Mouse (Mus musculus) neural tube, embryonic 11.5 days (tissue): ENCODE results near the gene Lrrc2. TPM values are rescaled to one million over a fixed set of nuclear protein-coding genes. Genes with fewer than 3 reads are reported as not detected.

Experiments
- ATAC-seq: fragments of 200-750 bp; cut with Nextera tagmentation; 2 replicates; pipeline ENCODE4 v1.8.0; 2017; ENCODE audit warnings: moderate number of reproducible peaks, mild to moderate bottlenecking, moderate TSS enrichment, moderate library complexity; ENCODE audit not compliant: insufficient read depth, low FRiP score, low TSS enrichment
- DNase-seq: peaks from one replicate; pipeline ENCODE4 v3.0.0-alpha.2; 2015; ENCODE audit warnings: low spot score
- H3K27ac ChIP-seq: fragments of 300-500 bp; sonication (generic); 2 replicates; pipeline ENCODE4 v1.5.1; 2014; ENCODE audit warnings: low read depth, mild to moderate bottlenecking, low read length
- H3K27me3 ChIP-seq: fragments of 300-500 bp; sonication (generic); 2 replicates; pipeline ENCODE4 v1.6.1; 2014; ENCODE audit warnings: mild to moderate bottlenecking, low read length, mixed read lengths; ENCODE audit not compliant: control insufficient read depth, insufficient read depth
- H3K36me3 ChIP-seq: fragments of 300-500 bp; sonication (generic); 2 replicates; pipeline ENCODE4 v1.6.1; 2014; ENCODE audit warnings: mild to moderate bottlenecking, low read length, moderate library complexity, mixed read lengths; ENCODE audit not compliant: control insufficient read depth, insufficient read depth
- H3K4me1 ChIP-seq: fragments of 300-500 bp; sonication (generic); 2 replicates; pipeline ENCODE4 v1.6.1; 2014; ENCODE audit warnings: low read length, mixed read lengths; ENCODE audit not compliant: control insufficient read depth, insufficient read depth
- H3K4me2 ChIP-seq: fragments of 300-500 bp; sonication (generic); 2 replicates; pipeline ENCODE4 v1.6.1; 2014; ENCODE audit warnings: low read depth, mild to moderate bottlenecking, moderate library complexity
- H3K4me3 ChIP-seq: fragments of 300-500 bp; sonication (generic); 2 replicates; pipeline ENCODE4 v1.5.1; 2014; ENCODE audit warnings: low read depth, low read length
- H3K9ac ChIP-seq: fragments of 300-500 bp; sonication (generic); 2 replicates; pipeline ENCODE4 v1.6.1; 2014; ENCODE audit warnings: mild to moderate bottlenecking, low read length
- H3K9me3 ChIP-seq: fragments of 300-500 bp; sonication (generic); 2 replicates; pipeline ENCODE4 v1.6.1; 2016; ENCODE audit warnings: low read length; ENCODE audit not compliant: control insufficient read depth
- WGBS: fragments of 180-500 bp; shearing (Covaris S2); extraction: QIAGEN DNeasy Blood & Tissue Kit; methylation state at CpG from one replicate; pipeline ENCODE4 v1.1.7; 2014; 5-methylcytosine and 5-hydroxymethylcytosine counted together
- polyA plus RNA-seq: library from polyadenylated mRNA; unstranded; fragments of >200 nt; fragmentation: Nextera tagmentation; extraction: Ambion mirVana; gene quantifications from 2 replicates; pipeline ENCODE4 v1.2.1, GENCODE M21; 2014

Gene Lrrc2
- polyA plus RNA-seq, 1 experiment from 2014 or later: 0.15 TPM

- Histone ChIP-seq H3K27ac (no peak overlapping the region), H3K36me3 (no peaks in the 10 kb centered on the region), H3K9me3 (no peaks in the 10 kb centered on the region), H3K4me2 (peak overlapping the region; percentile 97), H3K4me1 (peaks cover 2% of the 10 kb centered on the region; the same call in 1 of the 2 replicates), H3K4me3 (peak overlapping the region; percentile 47), H3K9ac (no peak overlapping the region; the same call in 1 of the 2 replicates), H3K27me3 (peaks cover 2% of the 10 kb centered on the region; the same call in 1 of the 2 replicates)
- no peak for DNase-seq
- WGBS: 44% methylated on average over 5 of the region's 5 CpGs
- ATAC-seq: no peak
These were observed 1.7 kb downstream of the Lrrc2 start for GRCm38 (mm10) chr9:110952931-110953549.

GRCm38 (mm10) chr9:110953550-110954461, 2.5 kb downstream of the Lrrc2 start:
- DNase-seq (peak; percentile 78), ATAC-seq (peak; percentile 65)
- H3K27ac ChIP-seq: no peak overlapping the region
- H3K4me1 ChIP-seq: peaks cover 2% of the 10 kb centered on the region; the same call in 1 of the 2 replicates
- H3K9me3 ChIP-seq: no peaks in the 10 kb centered on the region
- H3K4me2 ChIP-seq: peak overlapping the region; percentile 97
- no peaks in the 10 kb centered on the region for H3K36me3 ChIP-seq
- H3K27me3 ChIP-seq: 0 out of 2 replicates have a peak, but pooled peaks cover 2% of the 10 kb centered on the region
- 1% methylated on average over 44 of the region's 44 CpGs for WGBS
- peak overlapping the region; percentile 59 for H3K9ac ChIP-seq
- H3K4me3 ChIP-seq: peak overlapping the region; percentile 47

DNA sequence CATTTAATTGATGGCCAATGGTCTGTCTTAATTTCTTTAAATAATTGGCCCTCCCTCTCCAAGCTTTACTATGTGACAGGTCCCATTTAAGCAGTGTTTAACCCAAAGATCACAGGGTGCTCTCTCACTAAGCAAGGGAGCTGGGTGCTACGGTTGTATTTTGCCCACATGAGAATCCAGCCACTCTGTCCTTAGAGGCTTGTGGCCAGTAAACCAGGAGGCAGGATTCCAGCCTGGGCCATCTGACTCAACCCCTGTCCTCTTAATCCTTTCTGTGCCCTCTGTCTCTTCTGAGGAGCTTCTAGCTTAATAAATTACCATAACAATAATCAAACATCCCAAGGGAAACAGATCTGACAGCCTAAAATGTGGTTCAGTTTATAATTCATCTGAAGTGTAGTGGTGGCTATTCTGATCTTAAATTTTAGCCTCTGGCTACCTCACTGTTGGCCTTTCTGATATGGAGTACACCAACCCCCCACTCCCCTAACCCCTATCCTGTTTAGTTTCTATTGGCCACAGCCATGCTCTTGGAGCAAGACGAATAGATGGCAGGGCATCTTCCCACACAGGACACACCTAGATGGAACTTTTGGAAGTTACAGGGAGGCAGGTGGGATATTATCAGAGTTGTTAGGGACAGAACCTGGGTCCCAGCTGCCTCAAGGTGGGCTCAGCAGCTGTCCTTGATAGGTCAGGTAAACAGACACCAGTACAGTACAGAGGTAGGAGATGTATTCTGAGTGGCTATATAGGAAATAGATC, 3.5 kb downstream of the Lrrc2 start:
- H3K27ac ChIP-seq: no peak overlapping the region
- no peaks in the 10 kb centered on the region for H3K36me3 ChIP-seq
- H3K27me3 ChIP-seq: 0 out of 2 replicates have a peak, but pooled peaks cover 2% of the 10 kb centered on the region
- 54% methylated on average over 2 of the region's 2 CpGs for WGBS
- peaks cover 2% of the 10 kb centered on the region; the same call in 1 of the 2 replicates for H3K4me1 ChIP-seq
- no peak for ATAC-seq
- H3K4me2 ChIP-seq: no peak overlapping the region; the same call in 1 of the 2 replicates
- no peak overlapping the region for H3K9ac ChIP-seq
- no peak overlapping the region for H3K4me3 ChIP-seq
- no peaks in the 10 kb centered on the region for H3K9me3 ChIP-seq
- no peak for DNase-seq

GRCm38 (mm10) chr9:110955962-110956361, 4.6 kb downstream of the Lrrc2 start:
- H3K4me3 ChIP-seq: no peak overlapping the region
- H3K4me1 ChIP-seq: peaks cover 2% of the 10 kb centered on the region; the same call in 1 of the 2 replicates
- no peak overlapping the region for H3K27ac ChIP-seq
- H3K4me2 ChIP-seq: no peak overlapping the region
- no peaks in the 10 kb centered on the region for H3K9me3 ChIP-seq
- no peak for DNase-seq
- 0 out of 2 replicates have a peak, but pooled peaks cover 2% of the 10 kb centered on the region for H3K27me3 ChIP-seq
- no peak for ATAC-seq
- H3K9ac ChIP-seq: no peak overlapping the region
- no peaks in the 10 kb centered on the region for H3K36me3 ChIP-seq
- 84% methylated on average over 6 of the region's 6 CpGs for WGBS

GRCm38 (mm10) chr9:110959669-110960068, 8.3 kb downstream of the Lrrc2 start:
- Histone ChIP-seq H3K9ac (no peak overlapping the region), H3K4me1 (no peaks in the 10 kb centered on the region), H3K27ac (no peak overlapping the region), H3K4me3 (no peak overlapping the region), H3K36me3 (no peaks in the 10 kb centered on the region), H3K9me3 (no peaks in the 10 kb centered on the region), H3K4me2 (no peak overlapping the region), H3K27me3 (no peaks in the 10 kb centered on the region)
- no peak for ATAC-seq
- WGBS: 85% methylated on average over 5 of the region's 5 CpGs
- no peak for DNase-seq

DNA sequence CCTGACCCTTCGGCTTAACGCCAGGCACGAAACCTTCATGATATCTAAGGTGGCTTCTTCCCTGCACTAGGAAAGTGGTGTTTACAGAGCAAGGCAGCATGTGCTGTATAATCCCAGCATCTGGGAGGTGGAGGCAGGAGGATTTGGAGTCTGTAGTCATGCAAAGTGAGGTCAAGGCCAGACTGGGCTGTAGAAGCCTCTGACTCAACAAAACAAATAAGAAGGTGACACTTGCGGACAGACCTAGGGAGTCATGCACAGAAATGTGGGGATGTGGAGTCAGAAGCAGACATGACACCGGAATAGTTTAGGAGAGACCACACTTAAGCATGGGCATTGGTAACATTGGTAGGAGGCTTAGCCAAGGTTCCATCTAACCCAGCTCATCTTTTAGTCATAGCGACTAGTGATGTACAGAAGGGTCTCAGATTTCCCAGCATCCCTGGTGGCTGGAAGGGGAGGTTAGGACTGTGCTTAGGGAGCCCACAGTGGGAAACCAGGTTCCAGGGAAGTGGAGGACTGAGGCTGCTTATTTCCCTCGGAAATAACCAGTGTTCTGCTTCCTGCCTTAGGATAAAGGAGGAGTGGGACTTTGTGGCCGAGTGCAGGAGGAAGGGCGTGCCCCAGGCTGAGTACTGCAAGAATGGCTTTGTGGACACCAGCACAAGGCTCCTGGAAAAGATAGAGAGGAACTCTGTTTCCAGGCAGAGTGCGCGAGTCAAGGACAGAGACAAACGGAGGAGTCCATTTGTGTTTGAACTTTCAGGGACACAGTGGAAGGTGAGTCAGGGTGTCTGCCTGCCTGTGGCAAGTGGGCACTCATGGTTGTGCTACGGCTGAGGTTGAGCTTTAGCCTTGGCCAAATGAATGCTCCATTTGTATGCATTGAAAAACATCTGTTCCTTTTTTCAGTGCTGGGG, 9.1 kb downstream of the Lrrc2 start:
- WGBS: 87% methylated on average over 13 of the region's 13 CpGs
- H3K4me1 ChIP-seq: no peaks in the 10 kb centered on the region
- no peak overlapping the region for H3K4me3 ChIP-seq
- no peaks in the 10 kb centered on the region for H3K36me3 ChIP-seq
- H3K4me2 ChIP-seq: no peak overlapping the region
- no peak overlapping the region for H3K27ac ChIP-seq
- no peaks in the 10 kb centered on the region for H3K27me3 ChIP-seq
- ATAC-seq (no peak), DNase-seq (no peak)
- no peaks in the 10 kb centered on the region for H3K9me3 ChIP-seq
- H3K9ac ChIP-seq: no peak overlapping the region

- Histone ChIP-seq H3K9me3 (no peaks in the 10 kb centered on the region), H3K27me3 (no peaks in the 10 kb centered on the region), H3K4me3 (no peak overlapping the region), H3K4me1 (no peaks in the 10 kb centered on the region), H3K27ac (no peak overlapping the region), H3K36me3 (no peaks in the 10 kb centered on the region), H3K9ac (no peak overlapping the region), H3K4me2 (no peak overlapping the region)
- WGBS: 97% methylated on average over 8 of the region's 8 CpGs
- ATAC-seq (no peak), DNase-seq (no peak)
These were observed 10.0 kb downstream of the Lrrc2 start for GRCm38 (mm10) chr9:110961386-110961785.
